Mouse (Mus musculus) adrenal gland, postnatal 4 days (tissue): ENCODE results near the gene Luc7l2. TPM values are rescaled to one million over a fixed set of nuclear protein-coding genes. Genes with fewer than 3 reads are reported as not detected.

Experiments used
- DNase-seq, 2 experiments: peaks; one replicate each; pipeline ENCODE4 v3.0.0; 2021 to 2022; ENCODE audit warnings: low spot score in 2 of 2, mixed read lengths in 2 of 2
- total RNA-seq, 2 experiments: library from RNA; stranded (reverse); gene quantifications; 2 replicates each; pipeline ENCODE4 v1.2.3; 2021

Luc7l2 gene
- total RNA-seq, 2 experiments from 2014 or later: 225 to 239 TPM

DNA sequence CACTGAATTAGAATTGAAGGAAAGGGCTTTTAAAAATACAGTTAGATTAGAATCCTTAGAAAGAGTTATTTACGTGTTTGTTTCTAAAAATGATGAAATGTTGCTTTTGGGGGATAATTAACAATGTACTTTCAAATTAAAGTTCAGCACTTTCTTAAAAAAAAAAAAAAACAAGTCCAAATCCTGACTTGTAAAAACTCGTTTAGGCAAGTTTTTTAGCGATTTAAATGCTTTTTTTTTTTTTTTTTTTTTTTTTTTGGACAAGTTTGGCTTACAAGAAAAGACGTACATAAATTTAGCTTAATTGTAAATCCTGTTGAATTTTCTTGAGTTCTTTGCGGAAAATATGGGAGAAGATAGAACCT, 1.5 kb downstream of the Luc7l2 start:
- DNase-seq: no peak

GRCm38 (mm10) chr6:38576096-38576495, 25.0 kb downstream of the Luc7l2 start:
- no peak for DNase-seq

DNA sequence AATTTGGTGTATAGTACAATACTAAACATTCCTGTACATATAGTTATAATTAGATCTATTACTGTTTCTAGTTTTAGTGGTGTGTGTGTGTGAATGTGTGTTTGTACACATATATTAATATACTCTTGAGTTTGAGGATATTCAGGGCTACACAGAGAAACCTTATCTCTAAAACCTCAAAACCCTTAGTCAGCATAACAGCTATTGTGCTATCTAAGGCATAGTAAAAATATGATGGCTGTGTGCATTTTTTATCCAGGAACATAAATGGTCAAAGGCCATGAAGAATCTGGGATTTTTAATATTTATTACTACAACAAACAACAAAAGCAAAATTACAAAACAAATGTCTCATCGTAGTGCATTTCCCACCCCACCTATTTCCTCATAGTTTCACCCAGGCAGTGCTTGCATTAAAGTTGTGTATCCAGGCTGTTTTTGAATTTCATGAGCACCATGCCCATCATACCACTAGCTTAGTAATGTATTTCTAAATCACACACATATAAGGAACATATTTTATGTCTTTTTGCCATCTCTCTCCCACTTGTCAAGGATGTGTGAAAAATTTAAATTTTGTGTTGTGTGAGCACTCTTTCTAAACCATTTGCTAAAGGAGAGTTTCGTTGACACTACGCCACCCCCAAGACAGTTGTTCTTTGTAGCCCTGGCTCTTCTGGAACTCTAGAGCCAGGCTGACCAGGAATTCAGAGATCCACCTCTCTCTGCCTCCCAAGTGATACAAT, 29.2 kb downstream of the Luc7l2 start:
- no peak for DNase-seq

- no peak for DNase-seq
These were observed 30.6 kb downstream of the Luc7l2 start for GRCm38 (mm10) chr6:38581711-38582110.

DNA sequence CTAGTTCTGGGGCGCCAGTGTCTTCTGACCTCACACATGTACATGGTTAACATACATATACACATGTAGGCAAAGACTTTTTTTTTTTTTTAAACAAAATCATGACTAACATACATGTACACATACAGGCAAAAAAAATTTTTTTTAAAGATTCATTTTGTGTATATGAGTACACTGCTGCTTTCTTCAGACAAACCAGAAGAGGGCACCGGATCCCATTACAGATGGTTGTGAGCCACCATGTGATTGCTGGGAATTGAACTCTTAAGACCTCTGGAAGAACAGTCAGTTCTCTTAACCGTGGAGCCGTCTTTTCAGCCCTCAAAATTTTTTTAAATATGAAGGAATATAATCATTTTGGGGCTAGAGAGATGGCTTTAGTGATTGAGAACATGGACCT, 46.3 kb downstream of the Luc7l2 start:
- DNase-seq: no peak

DNA sequence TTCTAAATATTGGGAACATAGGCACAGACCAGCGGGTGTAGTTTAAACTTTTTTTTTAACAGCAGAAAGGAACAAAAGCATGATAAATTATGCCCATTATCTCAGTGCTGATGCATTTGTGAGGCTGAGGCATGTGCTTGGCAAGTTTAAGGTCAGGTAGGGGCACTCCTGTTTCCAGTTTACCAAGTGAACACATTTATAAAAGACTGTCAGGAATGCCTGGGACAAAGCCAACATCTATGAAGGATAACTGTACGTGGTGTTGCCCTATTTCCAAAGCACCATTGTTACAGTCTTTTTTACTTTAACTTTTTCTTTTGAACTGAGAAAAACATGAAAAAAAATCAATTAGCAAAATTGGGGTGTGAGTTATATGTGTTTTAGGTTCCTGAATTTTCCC, 58.8 kb downstream of the Luc7l2 start:
- no peak for DNase-seq

DNA sequence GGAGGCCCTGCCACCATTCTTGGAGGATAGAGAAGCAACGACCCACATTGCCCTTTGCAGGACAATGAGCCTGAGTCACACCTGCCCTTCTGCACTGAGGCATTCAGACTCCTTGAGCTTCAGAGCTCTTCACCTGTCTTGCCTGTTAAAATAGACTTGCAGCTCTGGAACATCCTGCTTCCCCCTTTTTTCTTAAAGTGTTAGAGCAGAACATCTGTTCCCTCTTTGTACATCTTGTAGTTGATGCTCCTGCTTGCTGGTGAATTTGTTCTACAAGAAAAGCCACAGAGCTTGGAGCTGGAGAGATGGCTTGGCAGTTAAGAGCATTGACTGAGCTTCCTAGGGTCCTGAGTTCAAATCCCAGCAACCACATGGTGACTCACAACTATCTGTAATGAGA, 71.3 kb downstream of the Luc7l2 start:
- DNase-seq: no peak

DNA sequence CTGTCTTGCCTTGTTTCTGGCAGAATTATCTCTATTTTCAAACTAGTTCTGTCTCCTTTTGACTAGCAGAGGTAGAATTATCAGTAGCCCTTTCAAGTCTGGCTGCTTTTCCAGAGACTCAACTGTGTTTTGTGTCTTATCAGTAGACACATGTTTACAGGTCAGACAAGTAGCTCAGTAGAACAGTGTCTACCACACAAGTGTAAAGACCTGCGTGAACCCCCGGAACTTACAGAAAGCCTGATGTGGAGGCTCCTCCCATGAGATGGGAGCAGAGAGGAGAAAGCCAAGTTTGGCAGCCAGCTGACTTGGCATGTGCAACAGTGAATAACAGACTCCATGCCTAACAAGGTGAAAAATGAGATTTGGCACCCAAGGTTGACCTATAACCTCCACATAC, 72.3 kb downstream of the Luc7l2 start:
- DNase-seq: no peak

- no peak for DNase-seq
These were observed 73.3 kb downstream of the Luc7l2 start for GRCm38 (mm10) chr6:38624439-38624838.

- DNase-seq: no peak
These were observed 75.0 kb downstream of the Luc7l2 start for GRCm38 (mm10) chr6:38626086-38626485.

GRCm38 (mm10) chr6:38627081-38627480, 75.9 kb downstream of the Luc7l2 start:
- DNase-seq: no peak

- no peak for DNase-seq
These were observed 76.4 kb downstream of the Luc7l2 start for GRCm38 (mm10) chr6:38627486-38627885.

DNA sequence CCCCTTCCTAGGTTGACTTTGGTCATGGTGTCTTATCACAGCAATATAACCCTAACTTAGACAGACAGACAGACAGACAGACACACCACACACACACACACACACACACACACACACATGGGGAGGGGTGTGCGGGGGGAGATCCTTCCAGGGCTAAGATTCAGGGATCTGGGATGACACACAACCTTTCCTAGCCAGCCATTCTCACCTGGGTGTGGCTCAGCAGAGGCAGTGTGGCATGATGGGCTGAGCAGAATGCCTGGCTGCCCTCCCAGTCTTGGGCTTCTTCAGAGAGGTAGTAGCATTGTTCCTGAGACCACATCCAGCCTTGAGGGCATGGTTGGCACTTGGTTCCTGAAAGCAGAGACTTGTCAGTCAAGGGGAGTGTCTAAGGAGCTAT, 78.4 kb downstream of the Luc7l2 start:
- DNase-seq: no peak

GRCm38 (mm10) chr6:38632826-38633225, 81.7 kb downstream of the Luc7l2 start:
- DNase-seq: no peak

GRCm38 (mm10) chr6:38634461-38634860, 83.3 kb downstream of the Luc7l2 start:
- no peak for DNase-seq

GRCm38 (mm10) chr6:38635941-38636851, 85.1 kb downstream of the Luc7l2 start:
- DNase-seq: peak in 1 of 2 experiments; percentile 6

- DNase-seq: peak in 1 of 2 experiments; percentile 46
These were observed 85.9 kb downstream of the Luc7l2 start, which contains the start of gene Klrg2 for GRCm38 (mm10) chr6:38636852-38637618. Gene Klrg2, minus strand, starts transcription at chr6:38637242.

GRCm38 (mm10) chr6:38640401-38640800, 89.3 kb downstream of the Luc7l2 start:
- no peak for DNase-seq

DNA sequence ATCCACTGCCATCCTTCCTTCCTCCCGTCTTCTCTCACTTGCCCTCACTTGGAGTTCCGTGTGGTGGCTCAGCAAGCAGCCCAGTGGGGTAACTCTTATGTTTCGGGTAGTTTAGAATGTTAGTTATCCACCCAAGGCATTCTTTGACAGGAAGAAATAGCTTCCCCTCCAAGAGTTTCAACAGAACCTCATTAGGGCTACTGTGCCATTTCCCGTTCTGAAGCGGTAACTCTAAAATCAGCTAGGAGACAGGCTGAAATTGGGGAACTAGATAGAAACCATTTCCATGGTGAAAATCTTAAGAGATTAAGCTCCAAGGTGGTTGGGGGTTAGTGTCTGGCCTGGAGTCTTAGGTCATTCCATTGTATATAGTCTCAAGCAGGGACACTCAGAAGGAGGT, 90.1 kb downstream of the Luc7l2 start:
- DNase-seq: no peak

- no peak for DNase-seq
These were observed 90.5 kb downstream of the Luc7l2 start for GRCm38 (mm10) chr6:38641645-38642044.

- DNase-seq: no peak
These were observed 91.5 kb downstream of the Luc7l2 start for GRCm38 (mm10) chr6:38642593-38642992.

DNA sequence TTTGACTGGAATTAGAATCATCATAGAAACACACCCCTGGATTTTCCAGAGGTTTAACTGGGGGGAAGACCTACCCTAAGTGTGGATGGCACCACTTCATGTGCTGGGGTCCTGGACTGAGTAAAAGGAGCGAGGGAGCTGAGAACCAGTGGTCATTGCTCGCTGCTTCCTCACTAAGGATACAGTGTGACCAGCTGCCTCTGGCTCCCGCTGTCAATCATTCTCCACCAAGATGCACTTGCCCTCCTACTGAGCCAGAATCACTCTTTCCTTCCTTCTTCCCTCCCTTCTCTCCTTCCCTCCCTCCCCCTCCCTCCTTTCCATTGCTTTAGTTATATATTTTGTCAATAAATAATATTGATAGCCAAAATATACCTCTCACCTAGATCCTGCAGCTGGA, 91.9 kb downstream of the Luc7l2 start:
- DNase-seq: no peak
